Mouse (Mus musculus): ENCODE measurements around the gene Abhd16a.

GRCm38 (mm10) chr17:35060071-35060470 is 29.0 kb upstream of the Abhd16a start:
- TF ChIP-seq GATA1 (IDR thresholded peaks at IDR 0.05; ENCODE audit: borderline replicate concordance, low read length) (no peak), FLI1 (IDR thresholded peaks at IDR 0.05; ENCODE audit: low read length) (no peak)
